Mouse (Mus musculus): ENCODE measurements around the gene Gm4131.
A peak's percentile ranks its signal among the peaks of the same experiment; 100 is the strongest.
"Not testable (repeated sequence)": the region's sequence is repeated elsewhere in the genome, so short reads cannot be mapped to it uniquely, and the experiment has no call there.

Gene Gm4131

GRCm38 (mm10) chr14:62566821-62567220 lies at the start of gene Gm4131:
Gm4131 (minus strand) TSS chr14:62566921.
- not testable (repeated sequence) for DNase-seq (ENCODE audit: low spot score in 2 of 2)

GRCm38 (mm10) chr14:62609904-62610303 lies 43.2 kb upstream of the Gm4131 start:
- DNase-seq (ENCODE audit: low spot score in 2 of 2), result no peak

GRCm38 (mm10) chr14:62607791-62608196 lies 41.1 kb upstream of the Gm4131 start:
- peak; percentile 31 to 40 for DNase-seq (ENCODE audit: low spot score in 2 of 2)

GRCm38 (mm10) chr14:62602869-62603268 lies 36.1 kb upstream of the Gm4131 start:
- DNase-seq (ENCODE audit: low spot score in 2 of 2), result no peak

- peak in 1 of 2 experiments; percentile 25 for DNase-seq (ENCODE audit: low spot score in 2 of 2)
These were observed 35.5 kb upstream of the Gm4131 start for GRCm38 (mm10) chr14:62602271-62602670.

- no peak for DNase-seq (ENCODE audit: low spot score in 2 of 2)
These were observed 33.4 kb upstream of the Gm4131 start for GRCm38 (mm10) chr14:62600109-62600522.

GRCm38 (mm10) chr14:62585338-62585737 lies 18.6 kb upstream of the Gm4131 start:
- peak in 1 of 2 experiments; percentile 31 for DNase-seq (ENCODE audit: low spot score in 2 of 2)

GRCm38 (mm10) chr14:62584637-62585036 lies 17.9 kb upstream of the Gm4131 start:
- no peak for DNase-seq (ENCODE audit: low spot score in 2 of 2)

- no peak for DNase-seq (ENCODE audit: low spot score in 2 of 2)
These were observed 15.0 kb upstream of the Gm4131 start for GRCm38 (mm10) chr14:62581768-62582167.

GRCm38 (mm10) chr14:62580945-62581344 lies 14.2 kb upstream of the Gm4131 start:
- DNase-seq (ENCODE audit: low spot score in 2 of 2), result no peak

- no peak for DNase-seq (ENCODE audit: low spot score in 2 of 2)
These were observed 9.1 kb upstream of the Gm4131 start for GRCm38 (mm10) chr14:62575862-62576261.

- no peak for DNase-seq (ENCODE audit: low spot score in 2 of 2)
These were observed 8.2 kb upstream of the Gm4131 start for GRCm38 (mm10) chr14:62574906-62575305.

- no peak for DNase-seq (ENCODE audit: low spot score in 2 of 2)
These were observed 6.7 kb upstream of the Gm4131 start for GRCm38 (mm10) chr14:62573454-62573853.

- no peak for DNase-seq (ENCODE audit: low spot score in 2 of 2)
These were observed 3.6 kb upstream of the Gm4131 start for GRCm38 (mm10) chr14:62570299-62570698.

- DNase-seq (ENCODE audit: low spot score in 2 of 2), result no peak
These were observed 2.7 kb upstream of the Gm4131 start for GRCm38 (mm10) chr14:62569463-62569862.

- no peak for DNase-seq (ENCODE audit: low spot score in 2 of 2)
These were observed 3.0 kb downstream of the Gm4131 start for GRCm38 (mm10) chr14:62563679-62564078.

- DNase-seq (ENCODE audit: low spot score in 2 of 2), result peak in 1 of 2 experiments; percentile 35
These were observed 4.6 kb downstream of the Gm4131 start for GRCm38 (mm10) chr14:62561875-62562748.

- no peak for DNase-seq (ENCODE audit: low spot score in 2 of 2)
These were observed 9.6 kb downstream of the Gm4131 start for GRCm38 (mm10) chr14:62557111-62557510.

GRCm38 (mm10) chr14:62555840-62556810 lies 10.6 kb downstream of the Gm4131 start:
- DNase-seq (ENCODE audit: low spot score in 2 of 2), result peak in 1 of 2 experiments; percentile 31

GRCm38 (mm10) chr14:62555309-62555829 lies 11.4 kb downstream of the Gm4131 start, which contains the start of gene Fam124a:
Fam124a (plus strand) TSS chr14:62555737.
- DNase-seq (ENCODE audit: low spot score in 2 of 2), result peak; percentile 74 to 80

- no peak for DNase-seq (ENCODE audit: low spot score in 2 of 2)
These were observed 12.9 kb downstream of the Gm4131 start for GRCm38 (mm10) chr14:62553786-62554185.

GRCm38 (mm10) chr14:62552771-62553170 lies 13.9 kb downstream of the Gm4131 start:
- DNase-seq (ENCODE audit: low spot score in 2 of 2), result no peak
